Mouse (Mus musculus): Measurements from ENCODE around the gene Asxl2.
"Not testable (repeated sequence)": the region's sequence is repeated elsewhere in the genome, so short reads cannot be mapped to it uniquely, and the experiment has no call there.

Asxl2 gene

GRCm38 (mm10) chr12:3426530-3427034 lies at the start of gene Asxl2:
Gene Asxl2, plus strand, starts transcription at chr12:3426857.
- DNase-seq = peak; percentile 99

DNA sequence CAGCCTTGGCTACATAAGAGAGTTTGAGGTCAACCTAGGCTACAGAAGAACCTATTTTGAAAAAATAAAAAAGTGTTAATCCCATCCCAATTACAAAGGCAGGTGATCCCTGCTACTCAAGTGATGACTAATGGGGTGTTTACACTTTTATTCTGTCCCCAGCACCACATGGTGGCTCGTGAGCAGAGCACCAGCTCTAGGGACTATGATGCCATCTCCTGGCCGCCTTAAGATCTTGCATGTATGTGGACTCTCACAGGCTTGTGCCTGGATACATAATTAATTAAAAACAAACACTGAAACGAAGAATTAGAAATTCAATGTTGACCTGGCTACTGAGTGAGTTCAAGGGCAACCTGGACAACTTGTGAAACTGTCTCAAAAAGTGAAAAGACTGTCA lies 49.5 kb upstream of the Asxl2 start:
- DNase-seq = no peak

GRCm38 (mm10) chr12:3377755-3378154 lies 48.9 kb upstream of the Asxl2 start:
- no peak for DNase-seq

DNA sequence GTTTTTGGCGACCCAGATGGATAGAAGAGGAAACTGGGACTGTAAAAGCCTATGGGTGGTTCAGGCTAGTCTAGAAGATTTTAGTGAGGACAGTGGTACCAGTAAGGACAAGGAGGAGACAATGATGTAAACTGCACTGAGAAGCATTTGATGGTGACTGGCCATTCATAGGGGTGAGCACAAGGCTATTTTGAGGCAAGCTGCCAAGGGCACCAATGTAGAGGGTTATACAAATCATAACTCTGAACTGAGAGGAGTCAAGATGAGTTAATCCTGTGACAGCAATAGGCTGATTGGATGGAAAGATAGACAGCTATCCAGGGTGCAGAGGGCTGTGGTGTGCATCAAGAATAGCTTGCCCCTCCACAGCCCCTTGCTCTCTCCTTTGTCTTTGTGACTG lies 41.8 kb upstream of the Asxl2 start:
- no peak for DNase-seq

- no peak for DNase-seq
Measured at GRCm38 (mm10) chr12:3385271-3385670, 41.4 kb upstream of the Asxl2 start.

- DNase-seq = peak; percentile 47
Measured at GRCm38 (mm10) chr12:3385940-3386339, 40.7 kb upstream of the Asxl2 start.

- DNase-seq = no peak
Measured at GRCm38 (mm10) chr12:3387891-3388290, 38.8 kb upstream of the Asxl2 start.

DNA sequence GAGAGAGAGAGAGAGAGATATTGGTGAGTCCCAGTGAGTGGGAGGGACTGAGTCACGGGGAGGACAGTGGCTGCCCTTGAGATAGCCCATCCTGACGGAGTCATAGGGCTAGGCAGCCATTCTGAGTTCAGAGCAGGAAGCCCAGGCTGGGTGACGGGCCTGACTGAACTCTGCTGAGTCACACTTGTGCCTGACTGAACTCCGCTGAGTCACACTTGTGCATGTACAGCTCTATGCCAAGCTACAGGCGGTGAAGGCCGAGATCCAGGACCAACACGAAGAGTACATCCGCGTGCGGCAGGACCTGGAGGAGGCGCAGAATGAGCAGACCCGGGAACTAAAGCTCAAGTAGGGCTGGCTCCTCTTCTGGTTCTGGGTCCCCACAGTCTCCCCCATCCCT lies 37.3 kb upstream of the Asxl2 start:
- DNase-seq = no peak

GRCm38 (mm10) chr12:3390071-3390470 lies 36.6 kb upstream of the Asxl2 start:
- no peak for DNase-seq

- peak; percentile 84 for DNase-seq
Measured at GRCm38 (mm10) chr12:3390577-3391262, 35.9 kb upstream of the Asxl2 start.

GRCm38 (mm10) chr12:3391276-3391675 lies 35.4 kb upstream of the Asxl2 start:
- DNase-seq = no peak

DNA sequence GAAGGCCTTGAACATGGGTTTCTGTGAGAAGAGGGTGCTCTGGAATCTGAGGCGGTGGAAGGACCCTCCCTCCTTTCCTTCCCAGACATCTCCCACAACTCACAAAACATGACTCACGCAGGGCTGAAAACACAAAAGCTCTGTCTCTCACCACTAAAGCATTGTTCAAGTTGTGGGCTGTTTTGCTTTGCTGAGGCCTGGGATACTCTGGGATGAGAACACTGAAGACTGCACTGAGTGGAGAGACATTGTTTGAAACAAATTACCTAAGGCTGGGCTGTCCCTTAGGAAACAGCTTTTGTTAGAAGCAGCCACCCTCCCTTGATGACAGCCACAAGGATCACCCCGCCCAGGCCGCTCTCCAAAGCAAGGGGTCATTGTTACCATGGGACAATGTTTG lies 33.5 kb upstream of the Asxl2 start:
- DNase-seq = peak; percentile 37

DNA sequence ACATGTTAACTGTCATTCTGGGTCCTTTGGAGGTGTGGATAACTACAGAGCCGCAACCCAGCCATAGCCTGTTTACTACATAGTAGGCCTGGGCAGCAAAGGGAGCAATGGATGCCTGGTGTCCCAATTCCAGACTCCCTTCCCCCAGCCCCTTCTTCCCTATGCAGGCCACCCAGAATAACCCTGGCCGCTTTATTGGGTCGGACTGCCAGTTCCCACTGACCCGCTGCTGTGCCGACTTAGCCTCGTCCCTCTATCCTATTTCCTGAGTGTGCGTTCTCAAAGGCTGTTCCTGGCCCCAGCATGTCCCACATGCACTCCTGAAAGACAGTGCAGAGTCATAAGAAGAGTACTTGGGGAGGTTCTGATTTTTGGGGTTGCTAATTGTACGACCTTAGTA lies 29.7 kb upstream of the Asxl2 start:
- no peak for DNase-seq

- not testable (repeated sequence) for DNase-seq
Measured at GRCm38 (mm10) chr12:3405662-3406061, 21.0 kb upstream of the Asxl2 start.

DNA sequence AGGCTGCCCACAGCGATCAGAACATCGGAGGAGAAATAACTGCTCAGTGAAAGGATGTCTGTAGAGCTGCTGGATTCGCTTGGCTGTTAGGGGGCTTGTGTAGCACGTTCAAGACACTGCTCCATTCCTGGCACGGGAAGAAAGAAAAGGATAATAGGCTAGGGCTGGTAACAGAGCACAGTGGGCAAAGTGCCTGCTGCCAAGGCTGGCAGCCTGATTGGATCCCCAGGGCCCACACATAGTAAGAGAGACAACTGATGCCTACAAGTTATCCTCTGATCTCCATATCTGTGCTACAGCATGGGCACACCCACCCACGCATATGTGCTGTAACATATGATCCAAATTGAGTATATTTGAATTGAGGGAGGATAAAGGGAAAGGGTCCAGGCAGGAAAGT lies 20.1 kb upstream of the Asxl2 start:
- peak; percentile 57 for DNase-seq

DNA sequence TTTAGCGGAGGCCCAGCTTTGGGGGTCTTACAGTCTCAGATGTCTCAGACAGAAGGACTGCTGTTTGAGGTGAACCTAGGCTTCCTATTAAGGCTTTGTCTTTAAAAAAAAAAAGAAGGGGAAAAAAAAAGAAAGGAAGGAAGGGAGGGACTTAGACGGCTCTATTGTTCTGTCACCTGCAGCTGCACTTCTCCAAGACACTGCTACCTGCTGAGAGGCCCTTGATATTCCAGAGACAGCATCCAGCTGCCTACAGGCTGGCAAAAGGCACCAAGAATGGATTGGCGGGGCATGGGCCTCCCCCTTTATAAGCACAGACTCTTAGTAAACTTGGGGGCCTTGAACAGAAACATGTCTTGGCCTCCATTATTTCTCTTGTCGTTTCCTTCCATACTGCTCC lies 11.7 kb upstream of the Asxl2 start:
- no peak for DNase-seq

GRCm38 (mm10) chr12:3418761-3419160 lies 7.9 kb upstream of the Asxl2 start:
- no peak for DNase-seq

DNA sequence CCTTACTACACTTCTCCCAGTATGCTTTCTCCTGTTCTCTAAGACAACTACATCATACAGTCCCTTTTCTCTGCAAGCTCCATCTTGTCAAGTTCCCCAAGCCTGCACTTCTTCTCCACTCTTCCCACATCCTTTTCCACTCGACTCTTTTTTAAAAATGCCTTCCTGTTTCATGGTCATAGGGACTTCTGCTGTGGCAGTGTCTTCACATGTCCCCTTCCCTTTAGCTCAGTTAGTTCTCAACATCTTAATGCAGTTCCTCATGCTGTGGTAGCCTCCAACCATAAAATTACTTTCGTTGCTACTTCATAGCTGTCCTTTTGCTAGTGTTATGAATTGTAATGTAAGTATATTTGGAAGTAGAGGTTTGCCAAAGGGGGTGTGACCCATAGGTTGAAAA lies 6.1 kb upstream of the Asxl2 start:
- no peak for DNase-seq

DNA sequence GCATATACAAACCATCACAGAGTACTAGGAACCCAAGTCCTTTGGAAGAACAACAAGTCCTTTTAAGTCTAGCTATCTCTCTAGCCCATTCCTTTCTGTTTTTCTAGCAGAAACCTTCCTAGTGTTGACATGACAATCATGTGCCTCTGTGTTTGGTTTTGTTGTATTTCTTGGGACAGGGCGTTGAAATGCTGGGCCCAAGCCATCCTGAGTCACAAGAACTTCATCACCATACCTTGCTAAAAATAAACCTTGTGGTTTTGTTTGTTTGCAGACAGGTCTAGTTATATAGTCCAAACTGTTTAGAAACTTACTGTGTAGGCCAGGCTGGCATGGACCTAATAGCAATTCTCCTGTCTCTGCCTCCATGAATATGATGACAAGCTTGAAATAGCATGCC lies 3.9 kb upstream of the Asxl2 start:
- DNase-seq = no peak

DNA sequence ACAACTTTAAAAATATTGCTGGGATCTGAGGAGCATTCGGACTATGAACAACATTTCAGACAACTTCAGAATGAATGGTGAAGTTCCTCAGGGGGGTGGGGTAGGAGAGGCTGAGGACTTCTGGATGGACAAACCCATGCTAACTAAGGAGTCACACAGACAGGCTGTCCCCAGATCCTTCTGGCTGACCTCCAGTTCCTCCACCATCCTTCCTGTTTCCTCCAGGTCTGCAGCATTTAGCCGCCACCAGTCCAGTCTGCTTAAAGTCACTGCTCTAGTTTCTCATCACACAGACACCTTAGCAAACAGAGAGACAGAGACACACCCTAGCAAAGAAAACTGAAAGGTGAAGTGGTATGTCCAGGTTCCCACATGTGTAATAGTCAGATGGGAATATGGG lies 2.5 kb upstream of the Asxl2 start:
- DNase-seq = no peak

- peak; percentile 43 for DNase-seq
Measured at GRCm38 (mm10) chr12:3425375-3426341, 999 bp upstream of the Asxl2 start.

DNA sequence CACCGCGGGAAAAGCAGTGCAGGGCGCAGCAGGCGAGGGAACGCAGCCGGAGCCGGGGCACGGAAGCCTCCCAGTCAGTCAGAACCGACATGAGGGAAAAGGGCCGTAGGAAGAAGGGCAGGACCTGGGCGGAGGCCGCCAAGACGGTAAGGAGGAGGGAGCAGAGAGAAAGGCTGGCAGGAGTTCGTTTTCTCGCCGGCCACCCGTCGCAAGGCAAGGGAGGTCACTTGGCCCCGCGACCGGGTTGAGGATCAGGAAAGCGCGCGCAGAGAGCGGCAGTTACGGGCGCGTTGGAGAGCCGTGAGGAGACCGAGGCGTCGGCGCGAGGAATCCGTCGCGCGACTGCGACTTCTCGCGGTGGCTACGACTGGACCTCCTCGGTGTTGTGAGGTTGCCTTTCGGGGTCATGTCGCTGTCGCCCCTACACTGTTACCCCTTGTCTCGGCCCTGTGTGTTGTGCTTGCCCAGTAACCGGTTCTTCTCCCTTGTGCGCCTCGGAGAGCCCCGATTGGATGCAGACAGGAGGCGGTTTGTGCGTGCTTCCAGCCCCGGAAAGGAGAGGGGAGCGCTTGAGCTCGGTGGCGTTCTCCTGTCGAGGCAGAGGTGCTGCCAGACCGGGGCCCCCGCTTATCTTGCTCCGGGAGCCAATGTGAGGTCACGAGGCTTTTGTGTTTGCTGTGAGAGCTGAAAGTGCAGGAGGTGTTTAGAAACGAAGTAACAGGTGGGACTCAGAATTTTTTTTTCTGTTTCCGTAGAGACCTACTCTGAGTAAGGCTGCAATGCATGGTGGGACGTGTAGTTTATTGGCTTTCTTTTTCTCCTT lies 621 bp downstream of the Asxl2 start:
- peak; percentile 82 for DNase-seq
